Mouse (Mus musculus) liver, embryonic 14.5 days (tissue): Measurements from ENCODE around the gene Arpp21.

Experiments
- CTCF ChIP-seq: IDR thresholded peaks from 2 replicates; pipeline ENCODE4 v1.5.1; 2016; ENCODE audit warnings: antibody characterized with exemption, low read depth, control low read depth
- EP300 ChIP-seq: IDR thresholded peaks from 2 replicates; pipeline ENCODE4 v1.6.1; 2016; ENCODE audit warnings: antibody characterized with exemption, low read depth

DNA sequence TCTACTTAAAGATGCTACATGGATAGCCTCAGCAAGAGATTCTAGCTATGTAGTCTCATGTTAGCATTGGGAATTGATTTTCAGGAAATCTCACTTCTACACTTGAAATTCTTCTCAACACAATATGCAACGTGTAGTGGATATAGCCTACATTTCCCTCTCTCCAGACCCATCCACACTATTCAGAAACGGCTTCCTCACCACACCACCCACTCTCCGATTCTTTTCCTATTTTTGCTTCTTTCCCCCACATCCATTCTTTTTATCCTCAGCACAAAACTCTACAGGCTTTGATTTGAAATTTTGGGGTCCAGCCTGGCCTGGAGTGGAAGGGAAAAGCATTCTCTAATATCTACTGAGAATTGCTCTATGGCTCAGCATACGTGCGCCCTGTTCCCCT, 15.6 kb upstream of the Arpp21 start:
- TF ChIP-seq CTCF = no peak
- TF ChIP-seq EP300 = no peak
